Mouse (Mus musculus) stomach, embryonic 16.5 days (tissue): Measurements from ENCODE around the gene Pik3c2b. TPM values are rescaled to one million over a fixed set of nuclear protein-coding genes. Genes with fewer than 3 reads are reported as not detected.
A peak's percentile ranks its signal among the peaks of the same experiment; 100 is the strongest.

Experiments used
- ATAC-seq: fragments of 200-750 bp; cut with Nextera tagmentation; 2 replicates; pipeline ENCODE4 v1.8.0; 2017; ENCODE audit warnings: moderate number of reproducible peaks, moderate TSS enrichment; ENCODE audit not compliant: insufficient read depth, low FRiP score
- H3K27ac ChIP-seq: fragments of 300-500 bp; sonication (generic); 2 replicates; pipeline ENCODE4 v1.5.1; 2014; ENCODE audit warnings: low read length
- H3K27me3 ChIP-seq: fragments of 300-500 bp; sonication (generic); 2 replicates; pipeline ENCODE4 v1.6.1; 2014; ENCODE audit warnings: low read length, control low read depth, mixed read lengths; ENCODE audit not compliant: control insufficient read depth, insufficient read depth
- H3K36me3 ChIP-seq: fragments of 300-500 bp; sonication (generic); 2 replicates; pipeline ENCODE4 v1.6.1; 2014; ENCODE audit warnings: low read length; ENCODE audit not compliant: control insufficient read depth, insufficient read depth
- H3K4me1 ChIP-seq: fragments of 300-500 bp; sonication (generic); 2 replicates; pipeline ENCODE4 v1.6.1; 2014; ENCODE audit warnings: low read length, control low read depth, mixed read lengths; ENCODE audit not compliant: control insufficient read depth, insufficient read depth
- H3K4me2 ChIP-seq: fragments of 300-500 bp; sonication (generic); 2 replicates; pipeline ENCODE4 v1.6.1; 2014; ENCODE audit warnings: low read depth, low read length, mixed read lengths
- H3K4me3 ChIP-seq: fragments of 300-500 bp; sonication (generic); replicated peaks from 2 replicates; pipeline ENCODE4 v1.5.1; 2014; ENCODE audit warnings: mild to moderate bottlenecking, low read length
- H3K9ac ChIP-seq: fragments of 300-500 bp; sonication (generic); 2 replicates; pipeline ENCODE4 v1.6.1; 2014; ENCODE audit warnings: low read length
- H3K9me3 ChIP-seq: fragments of 300-500 bp; sonication (generic); replicated peaks from 2 replicates; pipeline ENCODE4 v1.6.1; 2016; ENCODE audit warnings: low read length, control low read depth; ENCODE audit not compliant: control insufficient read depth
- WGBS: fragments of 180-500 bp; shearing (Covaris S2); extraction: QIAGEN DNeasy Blood & Tissue Kit; methylation state at CpG from one replicate; pipeline ENCODE4 v1.1.7; 2014; 5-methylcytosine and 5-hydroxymethylcytosine counted together
- polyA plus RNA-seq: library from polyadenylated mRNA; unstranded; fragments of >200 nt; fragmentation: Nextera tagmentation; extraction: Ambion mirVana; gene quantifications from 2 replicates; pipeline ENCODE4 v1.2.1, GENCODE M21; 2015

Gene Pik3c2b
- polyA plus RNA-seq, 1 experiment from 2014 or later: 9.3 TPM

GRCm38 (mm10) chr1:133138401-133138800 is 92.9 kb downstream of the Pik3c2b start:
- Histone ChIP-seq H3K4me1 (peaks cover 10% of the 10 kb centered on the region; the same call in 1 of the 2 replicates), H3K36me3 (peaks cover 35% of the 10 kb centered on the region), H3K27ac (no peak overlapping the region), H3K9ac (no peak overlapping the region), H3K4me2 (no peak overlapping the region), H3K27me3 (no peaks in the 10 kb centered on the region), H3K4me3 (no peak overlapping the region), H3K9me3 (no peaks in the 10 kb centered on the region)
- ATAC-seq: no peak
- 93% methylated on average over 1 of the region's 1 CpGs for WGBS

- H3K9ac ChIP-seq: peak overlapping the region; percentile 33; the same call in 1 of the 2 replicates
- H3K4me1 ChIP-seq: no peaks in the 10 kb centered on the region
- H3K4me2 ChIP-seq: peak overlapping the region; percentile 22; the same call in 1 of the 2 replicates
- peak overlapping the region; percentile 71 for H3K27ac ChIP-seq
- no peaks in the 10 kb centered on the region for H3K9me3 ChIP-seq
- peak; percentile 89 for ATAC-seq
- no peaks in the 10 kb centered on the region for H3K36me3 ChIP-seq
- H3K4me3 ChIP-seq: no peak overlapping the region
- H3K27me3 ChIP-seq: no peaks in the 10 kb centered on the region
- 48% methylated on average over 22 of the region's 22 CpGs for WGBS
Measured at GRCm38 (mm10) chr1:133146014-133147009, 100.8 kb downstream of the Pik3c2b start.

- H3K4me2 ChIP-seq: no peak overlapping the region
- no peaks in the 10 kb centered on the region for H3K4me1 ChIP-seq
- H3K27me3 ChIP-seq: no peaks in the 10 kb centered on the region
- H3K27ac ChIP-seq: no peak overlapping the region
- no peak overlapping the region for H3K9ac ChIP-seq
- ATAC-seq: no peak
- H3K4me3 ChIP-seq: no peak overlapping the region
- 70% methylated on average over 5 of the region's 5 CpGs for WGBS
- no peaks in the 10 kb centered on the region for H3K36me3 ChIP-seq
- no peaks in the 10 kb centered on the region for H3K9me3 ChIP-seq
Measured at GRCm38 (mm10) chr1:133147324-133147723, 101.9 kb downstream of the Pik3c2b start.

GRCm38 (mm10) chr1:133148122-133148521 is 102.7 kb downstream of the Pik3c2b start:
- no peak overlapping the region for H3K4me2 ChIP-seq
- no peak overlapping the region for H3K4me3 ChIP-seq
- no peaks in the 10 kb centered on the region for H3K36me3 ChIP-seq
- no peaks in the 10 kb centered on the region for H3K4me1 ChIP-seq
- H3K27me3 ChIP-seq: no peaks in the 10 kb centered on the region
- no peaks in the 10 kb centered on the region for H3K9me3 ChIP-seq
- no peak for ATAC-seq
- no peak overlapping the region for H3K27ac ChIP-seq
- 92% methylated on average over 8 of the region's 8 CpGs for WGBS
- H3K9ac ChIP-seq: no peak overlapping the region

- no peak overlapping the region for H3K9ac ChIP-seq
Measured at GRCm38 (mm10) chr1:133150556-133150955, 105.1 kb downstream of the Pik3c2b start.

GRCm38 (mm10) chr1:133152213-133152612 is 106.7 kb downstream of the Pik3c2b start:
- no peaks in the 10 kb centered on the region for H3K4me1 ChIP-seq
- no peak overlapping the region for H3K4me2 ChIP-seq
- H3K4me3 ChIP-seq: no peak overlapping the region
- WGBS: 91% methylated on average over 3 of the region's 3 CpGs
- no peaks in the 10 kb centered on the region for H3K36me3 ChIP-seq
- no peak overlapping the region for H3K27ac ChIP-seq
- H3K27me3 ChIP-seq: no peaks in the 10 kb centered on the region
- H3K9me3 ChIP-seq: no peaks in the 10 kb centered on the region
- ATAC-seq: no peak
- H3K9ac ChIP-seq: no peak overlapping the region

More at GRCm38 (mm10) chr1:133150556-133150955, 105.1 kb downstream of the Pik3c2b start:
- H3K27ac ChIP-seq: no peak overlapping the region
- no peak for ATAC-seq
- no peaks in the 10 kb centered on the region for H3K4me1 ChIP-seq
- no peak overlapping the region for H3K4me3 ChIP-seq
- no peak overlapping the region for H3K4me2 ChIP-seq
- no peaks in the 10 kb centered on the region for H3K36me3 ChIP-seq
- H3K9me3 ChIP-seq: no peaks in the 10 kb centered on the region
- H3K27me3 ChIP-seq: no peaks in the 10 kb centered on the region
- 93% methylated on average over 2 of the region's 2 CpGs for WGBS

GRCm38 (mm10) chr1:133155270-133155669 is 109.8 kb downstream of the Pik3c2b start:
- Histone ChIP-seq H3K4me1 (peaks cover 8% of the 10 kb centered on the region), H3K36me3 (no peaks in the 10 kb centered on the region), H3K9me3 (no peaks in the 10 kb centered on the region), H3K27me3 (no peaks in the 10 kb centered on the region), H3K27ac (no peak overlapping the region), H3K4me2 (no peak overlapping the region), H3K4me3 (no peak overlapping the region), H3K9ac (no peak overlapping the region)
- WGBS: 74% methylated on average over 6 of the region's 6 CpGs
- ATAC-seq: no peak

Other genes with a start within 250 kb of the Pik3c2b start
- gene Lrrn2, start 165.4 kb upstream of the Pik3c2b start, polyA plus RNA-seq: 3.1 and 3.3 TPM in 2 replicates
- 32.1 and 33.7 TPM in 2 replicates for gene Mdm4, start 15.1 kb upstream of the Pik3c2b start, polyA plus RNA-seq
- gene Ppp1r15b, start 85.5 kb downstream of the Pik3c2b start, polyA plus RNA-seq: 55.3 and 57.0 TPM in 2 replicates
- gene Plekha6, start 118.5 kb downstream of the Pik3c2b start, polyA plus RNA-seq: 17.0 and 17.7 TPM in 2 replicates